Mouse (Mus musculus): ENCODE measurements at regions not wholly inside any gene's neighbourhood (a gene's known extent, or its start where the extent isn't known, plus 50 kb on each side); places are given as distances from the start of the nearest gene placed in this dataset.
"Not testable (repeated sequence)": the region's sequence is repeated elsewhere in the genome, so short reads cannot be mapped to it uniquely, and the experiment has no call there.

GRCm38 (mm10) chr13:11030874-11031273 lies 670.2 kb upstream of the Chrm3 start:
- DNase-seq: not testable (repeated sequence)

GRCm38 (mm10) chr13:11030381-11030780 lies 669.7 kb upstream of the Chrm3 start:
- no peak for DNase-seq

- DNase-seq: no peak
Measured at GRCm38 (mm10) chr13:11025918-11026317, 665.3 kb upstream of the Chrm3 start.

GRCm38 (mm10) chr13:11024441-11024840 lies 663.8 kb upstream of the Chrm3 start:
- no peak for DNase-seq

GRCm38 (mm10) chr13:11017584-11017983 lies 656.9 kb upstream of the Chrm3 start:
- no peak for DNase-seq

GRCm38 (mm10) chr13:11005374-11005773 lies 644.7 kb upstream of the Chrm3 start:
- DNase-seq: no peak

- no peak for DNase-seq
Measured at GRCm38 (mm10) chr13:10991151-10991550, 630.5 kb upstream of the Chrm3 start.

GRCm38 (mm10) chr13:10990503-10991025 lies 629.9 kb upstream of the Chrm3 start:
- DNase-seq: no peak

GRCm38 (mm10) chr13:10989095-10989814 lies 628.6 kb upstream of the Chrm3 start:
- DNase-seq: no peak

GRCm38 (mm10) chr13:10983736-10984135 lies 623.1 kb upstream of the Chrm3 start:
- peak; percentile 5 for DNase-seq

- DNase-seq: no peak
Measured at GRCm38 (mm10) chr13:10982543-10982942, 621.9 kb upstream of the Chrm3 start.

- no peak for DNase-seq
Measured at GRCm38 (mm10) chr13:10971932-10972331, 611.3 kb upstream of the Chrm3 start.

- no peak for DNase-seq
Measured at GRCm38 (mm10) chr13:10970721-10971120, 610.1 kb upstream of the Chrm3 start.

GRCm38 (mm10) chr13:10952923-10953322 lies 592.3 kb upstream of the Chrm3 start:
- DNase-seq: no peak

- DNase-seq: not testable (repeated sequence)
Measured at GRCm38 (mm10) chr13:10950658-10951057, 590.0 kb upstream of the Chrm3 start.

- no peak for DNase-seq
Measured at GRCm38 (mm10) chr13:10947398-10947797, 586.8 kb upstream of the Chrm3 start.

- no peak for DNase-seq
Measured at GRCm38 (mm10) chr13:10943877-10944276, 583.2 kb upstream of the Chrm3 start.

- DNase-seq: peak; percentile 73
Measured at GRCm38 (mm10) chr13:10942031-10942655, 581.5 kb upstream of the Chrm3 start.

GRCm38 (mm10) chr13:10938233-10938632 lies 577.6 kb upstream of the Chrm3 start:
- DNase-seq: no peak

- no peak for DNase-seq
Measured at GRCm38 (mm10) chr13:10930741-10931140, 570.1 kb upstream of the Chrm3 start.

- DNase-seq: no peak
Measured at GRCm38 (mm10) chr13:10914377-10914776, 553.7 kb upstream of the Chrm3 start.

- no peak for DNase-seq
Measured at GRCm38 (mm10) chr13:10909122-10909751, 548.6 kb upstream of the Chrm3 start.

GRCm38 (mm10) chr13:10867864-10868263 lies 507.2 kb upstream of the Chrm3 start:
- DNase-seq: no peak
